Comparison of ENCODE assay signal across 15 mouse cellular contexts in genomic region chr5:15874065-15874464, GRCm38 (mm10).
"Had no signal": no experiment of that assay in that cellular context is flagged by ENCODE, and none has a peak within 500 bp of the region (broad histone marks: within the 10 kb centered on the region; RNA-seq: fewer than 3 reads in every experiment).

No protein-coding gene starts in this region.

- H3K27me3 ChIP-seq: neural tube, embryonic 12.5 days; neural tube, embryonic 13.5 days; neural tube, embryonic 15.5 days; stomach, embryonic 15.5 days had no signal

- H3K4me3 ChIP-seq: neural tube, embryonic 12.5 days; neural tube, embryonic 13.5 days; neural tube, embryonic 15.5 days; stomach, embryonic 15.5 days had no signal

- H3K4me1 ChIP-seq: neural tube, embryonic 12.5 days; neural tube, embryonic 13.5 days; neural tube, embryonic 15.5 days; stomach, embryonic 15.5 days had no signal

- H3K9me3 ChIP-seq: neural tube, embryonic 12.5 days; neural tube, embryonic 13.5 days; neural tube, embryonic 15.5 days; stomach, embryonic 15.5 days had no signal

- H3K4me2 ChIP-seq: neural tube, embryonic 12.5 days; neural tube, embryonic 13.5 days; neural tube, embryonic 15.5 days; stomach, embryonic 15.5 days had no signal

- H3K27ac ChIP-seq: neural tube, embryonic 12.5 days; neural tube, embryonic 13.5 days; neural tube, embryonic 15.5 days; stomach, embryonic 15.5 days; stomach, postnatal 0 days had no signal

- H3K36me3 ChIP-seq: neural tube, embryonic 12.5 days; neural tube, embryonic 13.5 days; neural tube, embryonic 15.5 days; stomach, embryonic 15.5 days had no signal

- H3K9ac ChIP-seq: neural tube, embryonic 12.5 days; neural tube, embryonic 13.5 days; neural tube, embryonic 15.5 days; stomach, embryonic 15.5 days had no signal

- DNase-seq: retina, postnatal 1 day; right cerebral cortex, postnatal 14 days; right cerebral cortex, postnatal 25 days; spleen, adult 18-20 months; thymus, adult 18-20 months; thymus, adult 2 months; thymus, postnatal 14 days; thymus, postnatal 25 days; thymus, postnatal 36 days; thymus, postnatal 4 days had no signal
